Mouse (Mus musculus) cortical plate, adult 2 months (tissue): Measurements from ENCODE around the gene Zfp609.

Experiments used
- CTCF ChIP-seq: fragments of 200-500 bp; IDR thresholded peaks from 2 replicates; pipeline ENCODE4 v1.5.1; 2011; ENCODE audit warnings: mild to moderate bottlenecking, control low read depth, low read length; ENCODE audit not compliant: insufficient read depth; ENCODE audit errors: extremely low read depth
- POLR2A ChIP-seq: fragments of 200-500 bp; IDR thresholded peaks from 2 replicates; pipeline ENCODE4 v1.6.1; 2011; ENCODE audit warnings: mild to moderate bottlenecking, low read length, control low read depth; ENCODE audit not compliant: insufficient read depth; ENCODE audit errors: extremely low read depth

DNA sequence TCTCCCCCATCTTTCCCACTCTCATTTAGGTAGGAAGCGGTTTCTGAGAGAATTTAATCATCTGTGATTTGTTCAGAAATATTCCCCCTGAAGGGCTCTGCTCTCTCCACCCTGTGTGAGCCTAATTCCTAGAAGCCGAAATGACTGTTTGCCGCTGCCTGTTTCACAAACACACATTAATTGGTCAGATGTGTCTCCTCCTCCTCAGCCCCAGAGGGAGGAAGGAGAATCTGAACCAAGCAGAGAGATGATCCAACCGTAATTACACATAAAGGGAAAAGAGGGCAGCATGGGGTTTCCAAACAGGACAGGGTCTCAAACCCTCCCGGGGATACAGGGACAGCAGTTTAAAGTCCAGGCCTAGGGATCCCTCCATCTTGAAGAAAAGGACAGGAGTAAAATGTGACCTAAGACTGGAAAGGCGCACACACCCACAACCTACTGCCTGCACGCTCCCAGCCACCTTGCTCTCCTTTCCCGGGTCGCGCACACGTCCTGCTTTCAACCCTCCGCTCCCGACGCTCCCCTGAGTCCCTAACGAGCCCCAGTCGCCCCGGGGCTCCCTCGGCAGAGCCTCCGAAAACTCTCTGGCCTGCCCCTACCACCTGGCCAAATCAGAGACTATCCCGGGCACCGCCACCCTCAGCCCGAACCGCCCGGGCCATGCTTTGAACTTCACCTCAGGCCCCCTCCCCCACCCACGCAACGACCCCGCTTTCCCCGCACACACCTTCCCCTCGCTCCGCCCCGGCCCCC, 598 bp downstream of the Zfp609 start:
- TF ChIP-seq CTCF: no peak
- 0 out of 2 replicates have a peak, but pooled peaks have one; percentile 18 for TF ChIP-seq POLR2A
